Mouse (Mus musculus) cerebral cortex, adult 2 months (tissue): Measurements from ENCODE around the gene Lpar3.

Source experiments
- WGBS: fragments of 180-500 bp; shearing (Covaris S2); methylation state at CpG from one replicate; pipeline ENCODE4 v1.1.7; 2018; 5-methylcytosine and 5-hydroxymethylcytosine counted together

Lpar3 gene

DNA sequence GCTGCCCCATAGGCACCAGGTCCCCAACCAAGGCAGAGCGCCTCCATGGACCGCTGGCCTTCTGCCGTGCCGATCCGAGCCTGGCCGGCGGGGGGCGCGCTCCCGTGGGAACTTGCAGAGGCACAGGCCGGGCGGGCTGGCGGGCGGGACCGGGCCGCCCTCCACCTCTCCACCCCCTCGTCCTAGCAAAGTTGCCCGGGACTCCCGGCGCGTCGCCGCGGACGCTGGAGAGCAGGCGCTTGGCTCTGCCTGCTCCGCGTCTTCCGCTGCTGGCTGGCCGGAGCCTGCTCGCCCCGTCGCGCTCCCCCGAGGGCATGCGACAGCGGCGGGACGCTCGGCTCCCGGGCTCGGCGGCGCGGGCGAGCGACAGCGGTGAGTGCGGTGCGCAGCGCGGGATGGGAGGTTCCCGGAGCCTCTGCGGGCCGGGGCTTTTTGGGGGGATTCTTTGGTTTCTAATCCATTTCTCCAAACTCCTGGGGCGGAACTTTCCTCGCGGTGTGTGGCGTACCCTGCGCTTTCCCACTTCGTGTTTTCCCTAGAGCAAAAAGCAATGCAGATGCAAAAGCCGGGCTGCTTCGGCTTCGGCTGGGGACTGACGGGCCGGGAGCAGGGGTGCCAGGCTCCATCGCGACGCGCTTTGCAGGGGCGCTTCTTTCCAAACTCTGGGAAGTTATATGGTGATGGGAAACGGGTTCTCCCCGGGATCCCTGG, at the start of gene Lpar3:
TSS of gene Lpar3 (plus strand) at position 188 of the 711 bp plus-strand sequence.
- WGBS, result 2% methylated on average over 73 of the region's 73 CpGs

DNA sequence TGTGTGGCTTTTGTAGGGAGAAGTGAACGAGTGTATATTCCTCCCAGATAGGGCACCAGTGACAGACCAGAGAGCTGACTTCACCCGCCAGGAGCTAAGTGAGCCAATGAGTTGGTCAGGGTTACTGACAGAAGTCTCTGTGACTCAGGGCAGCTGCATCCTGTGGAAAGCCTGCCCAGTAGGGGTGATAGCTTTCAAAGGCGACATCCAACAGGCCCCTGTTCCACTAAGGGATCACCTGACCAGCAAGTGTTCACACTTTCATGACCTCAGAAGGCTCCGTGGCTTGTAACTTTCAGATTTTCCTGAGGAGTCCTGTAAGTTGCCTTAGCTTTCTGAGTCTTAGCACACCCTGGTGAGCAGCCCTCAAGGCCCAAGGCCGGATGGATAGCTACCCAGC, 47.7 kb upstream of the Lpar3 start:
- WGBS, result 73% methylated on average over 5 of the region's 5 CpGs

DNA sequence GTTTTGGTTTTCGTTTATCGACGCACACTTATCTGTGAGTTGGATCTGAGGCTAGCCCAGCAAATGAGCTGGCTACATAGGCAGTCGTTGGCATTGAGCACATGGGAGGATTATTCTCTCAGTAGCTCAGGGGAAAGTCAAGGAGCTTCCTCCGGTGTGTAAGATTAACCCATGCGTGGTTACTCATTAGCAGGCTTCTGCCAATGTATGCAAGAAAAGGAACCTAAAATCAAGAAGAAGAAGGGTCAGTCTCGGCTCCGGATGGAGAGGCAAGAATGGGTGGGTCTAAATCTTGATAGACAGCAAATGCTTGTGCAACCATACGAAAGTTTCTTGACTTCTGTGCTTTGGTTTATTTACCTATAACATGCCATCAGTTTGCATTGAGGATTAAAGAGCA, 46.5 kb upstream of the Lpar3 start:
- 86% methylated on average over 9 of the region's 9 CpGs for WGBS

DNA sequence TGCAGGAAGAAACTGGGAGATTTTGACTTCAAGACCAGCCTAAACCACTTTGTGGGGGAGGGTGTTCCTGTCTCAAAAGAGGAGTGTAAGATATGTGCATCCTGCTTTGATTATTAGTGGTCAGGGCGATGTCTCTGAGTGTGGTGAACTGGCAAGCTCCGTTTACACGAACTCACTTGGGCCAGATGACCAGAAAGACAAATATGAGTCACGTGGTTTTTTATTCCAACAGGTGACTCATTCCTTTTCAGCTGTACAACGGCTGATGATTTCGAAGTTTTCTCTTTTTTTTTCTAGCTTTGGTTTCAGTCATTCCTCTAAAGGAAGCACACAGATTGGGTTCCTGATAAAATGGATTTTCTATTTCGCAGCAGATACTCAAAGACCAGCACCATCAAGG, 43.5 kb upstream of the Lpar3 start:
- 69% methylated on average over 7 of the region's 7 CpGs for WGBS

DNA sequence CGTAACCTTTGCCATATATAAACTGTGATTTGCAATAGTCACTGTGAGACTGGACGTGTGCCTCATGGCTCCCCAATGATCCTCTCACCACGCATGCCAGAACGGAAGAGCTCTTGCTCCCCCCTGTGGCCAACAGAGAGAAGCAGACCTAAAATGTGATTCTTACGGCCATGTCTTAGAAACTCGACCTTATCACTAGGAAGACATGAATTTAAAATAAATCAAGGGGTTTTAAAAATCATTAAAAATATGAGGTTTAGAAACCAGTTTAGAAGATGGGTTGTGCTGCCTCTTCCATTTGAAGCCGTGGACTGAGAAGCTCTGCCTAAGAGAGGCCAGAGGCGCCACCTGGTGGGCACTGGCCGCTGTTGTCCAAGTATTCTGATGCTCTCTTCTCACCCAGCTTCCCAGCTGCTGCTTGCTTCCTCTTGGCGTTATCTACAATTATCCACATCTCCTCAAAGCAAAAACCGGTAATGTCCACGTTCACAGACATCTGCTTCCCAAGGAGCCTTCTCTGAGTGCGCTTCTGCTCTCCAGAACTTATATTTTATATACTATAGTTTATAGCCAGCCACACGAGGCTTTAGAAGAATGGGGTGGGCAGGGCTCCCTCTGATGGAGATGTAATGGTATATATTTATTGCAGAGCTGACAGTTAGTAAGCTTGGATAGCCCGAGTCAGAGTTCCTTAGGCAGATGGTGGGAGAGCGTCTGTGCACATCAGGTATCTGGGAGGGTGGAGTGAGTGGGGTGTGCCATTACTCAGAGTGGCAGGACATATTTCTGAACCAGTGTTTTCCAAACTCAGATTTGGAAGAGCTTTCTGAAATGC, 42.8 kb upstream of the Lpar3 start:
- 2% methylated on average over 16 of the region's 16 CpGs for WGBS

DNA sequence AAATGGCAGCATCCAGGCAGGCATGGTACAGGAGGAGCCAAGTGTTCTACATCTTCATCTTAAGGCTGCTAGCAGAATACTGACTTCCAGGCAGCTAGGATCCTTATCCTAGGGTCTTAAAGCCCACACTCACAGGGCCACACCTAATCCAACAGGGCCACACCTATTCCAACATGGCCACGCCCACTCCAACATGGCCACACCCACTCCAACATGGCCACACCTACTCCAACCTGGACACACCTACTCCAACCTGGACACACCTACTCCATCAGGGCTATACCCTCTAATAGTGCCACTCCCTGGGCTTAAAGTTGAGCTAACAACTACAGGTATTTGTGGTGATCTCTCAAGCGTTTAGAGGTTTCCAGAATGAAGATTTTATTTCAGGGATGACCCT, 40.4 kb upstream of the Lpar3 start:
- WGBS, result 39% methylated on average over 2 of the region's 2 CpGs

DNA sequence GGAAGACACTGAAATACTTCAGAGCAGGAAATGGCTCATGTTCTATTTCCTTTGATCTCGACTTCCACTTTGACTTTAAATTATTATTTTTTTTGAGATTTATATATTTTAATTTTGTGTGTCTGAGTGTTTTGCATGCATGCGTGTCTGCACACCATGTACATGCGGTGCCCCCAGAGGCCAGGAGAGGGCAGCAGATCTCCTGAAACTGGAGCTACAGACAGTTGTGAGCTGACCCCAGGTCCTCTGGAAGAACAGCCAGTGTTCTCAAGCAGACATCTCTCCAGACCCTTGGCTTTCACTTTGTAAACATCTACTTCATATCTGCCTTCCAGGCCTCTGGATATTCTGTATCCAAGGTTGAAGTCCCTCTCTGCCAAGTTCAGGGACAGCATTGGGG, 39.8 kb upstream of the Lpar3 start:
- WGBS, result 38% methylated on average over 3 of the region's 3 CpGs

DNA sequence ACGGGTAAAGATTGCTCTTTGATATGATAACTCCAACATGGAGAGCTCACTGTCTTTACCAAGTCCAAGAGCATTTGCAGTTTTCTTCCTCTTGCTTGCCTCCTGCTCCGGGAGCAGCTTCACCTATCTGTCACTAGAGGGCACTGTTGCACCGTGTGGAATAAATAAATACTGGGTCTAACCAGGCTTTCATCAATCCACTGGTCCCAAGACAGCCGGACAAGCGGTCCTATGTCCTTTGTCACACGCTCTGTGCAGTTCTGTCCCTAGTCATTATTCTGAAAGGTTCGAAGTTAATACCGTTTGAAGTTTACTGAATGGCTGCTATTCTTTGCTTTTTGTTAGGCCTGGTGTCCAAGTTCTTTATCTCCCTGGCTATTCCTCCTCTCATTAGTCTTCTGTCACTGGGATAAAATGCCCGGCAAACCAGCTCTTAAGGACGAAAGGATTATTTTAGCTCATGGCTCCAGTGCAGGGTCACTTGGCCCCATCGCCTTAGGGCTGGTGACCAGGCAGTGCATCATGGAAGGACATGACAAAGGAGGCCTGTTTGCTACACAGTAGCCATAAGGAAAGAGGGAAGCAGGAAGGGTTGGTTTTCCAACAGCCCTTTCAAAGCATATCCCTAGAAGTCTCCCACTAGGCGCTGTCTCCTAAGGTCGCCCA, 35.6 kb upstream of the Lpar3 start:
- WGBS, result 24% methylated on average over 13 of the region's 13 CpGs

DNA sequence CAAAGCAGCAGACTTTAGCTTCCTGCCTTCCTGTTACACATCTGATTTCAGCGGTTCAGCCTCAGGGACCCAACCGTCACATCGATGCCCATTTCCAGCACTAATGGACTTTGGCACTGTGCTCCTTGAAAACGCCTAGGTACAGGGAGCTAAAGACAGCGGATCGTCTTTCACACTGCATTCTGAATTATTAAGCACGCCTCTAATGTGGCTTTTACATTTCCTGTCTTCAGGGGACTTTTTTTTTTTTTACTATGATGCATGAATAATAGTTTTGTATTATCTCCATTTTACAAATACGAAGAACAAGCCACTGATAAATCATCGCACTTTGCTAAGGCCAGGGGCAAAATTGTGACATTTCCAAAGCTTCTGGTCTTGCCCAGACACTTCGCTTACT, 34.7 kb upstream of the Lpar3 start:
- WGBS, result 92% methylated on average over 10 of the region's 10 CpGs

DNA sequence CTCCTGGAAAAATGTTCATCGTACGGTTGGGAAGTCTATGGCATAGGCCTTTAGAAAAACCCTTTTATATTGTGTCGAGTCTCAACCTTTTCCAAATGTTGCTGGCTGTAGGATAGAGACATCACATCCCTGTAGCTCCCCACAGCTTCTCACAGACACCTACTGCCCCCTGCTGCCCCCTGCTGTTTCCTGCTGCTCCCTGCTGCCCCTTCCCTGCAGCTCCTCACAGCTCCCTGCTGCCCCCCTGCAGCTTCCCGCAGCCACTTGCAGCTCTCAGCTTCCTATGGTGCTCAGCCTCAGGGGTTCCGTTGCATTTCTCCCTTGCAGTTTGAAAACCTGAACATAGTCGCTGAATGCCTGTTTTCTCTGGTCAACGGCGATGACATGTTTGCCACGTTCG, 30.8 kb upstream of the Lpar3 start:
- 74% methylated on average over 10 of the region's 10 CpGs for WGBS

DNA sequence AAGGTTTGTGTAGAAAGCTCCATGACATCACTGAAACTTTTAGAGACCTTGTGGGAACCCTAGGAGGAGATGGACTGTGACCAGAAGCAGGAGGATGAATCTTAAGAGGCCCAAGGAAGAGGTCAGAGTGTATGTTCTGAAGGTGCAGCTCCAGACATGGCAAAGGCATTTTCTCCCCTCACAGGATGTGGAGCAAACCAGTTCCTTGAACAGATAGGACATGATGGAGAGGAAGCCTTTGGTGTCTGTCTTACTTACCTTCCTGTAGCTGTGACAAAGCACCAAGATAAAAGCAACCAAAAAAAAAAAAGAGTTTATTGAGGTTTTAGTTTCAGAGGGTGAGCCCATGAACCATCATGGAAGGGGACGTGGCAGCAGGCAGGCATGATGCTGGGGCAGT, 28.3 kb upstream of the Lpar3 start:
- 90% methylated on average over 1 of the region's 1 CpGs for WGBS

DNA sequence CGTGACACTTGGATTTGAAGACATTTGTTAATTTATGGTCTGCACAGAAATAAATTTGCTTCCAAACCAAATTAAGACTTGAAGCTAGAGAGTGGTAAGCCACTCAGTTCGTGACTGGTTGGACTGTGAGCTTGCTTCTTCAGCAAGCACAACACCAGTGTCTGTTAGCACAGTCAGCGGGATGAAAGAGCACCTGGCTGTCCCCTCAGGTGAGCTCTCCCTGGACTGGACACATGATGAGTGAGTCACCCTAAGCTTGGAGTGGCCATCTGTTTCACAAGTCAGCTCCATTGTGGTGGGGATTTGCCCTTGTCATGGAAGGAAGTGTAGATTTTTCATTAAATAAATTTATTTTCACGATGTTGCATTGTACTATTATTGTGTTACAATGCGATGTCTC, 25.6 kb upstream of the Lpar3 start:
- WGBS, result 78% methylated on average over 5 of the region's 5 CpGs

DNA sequence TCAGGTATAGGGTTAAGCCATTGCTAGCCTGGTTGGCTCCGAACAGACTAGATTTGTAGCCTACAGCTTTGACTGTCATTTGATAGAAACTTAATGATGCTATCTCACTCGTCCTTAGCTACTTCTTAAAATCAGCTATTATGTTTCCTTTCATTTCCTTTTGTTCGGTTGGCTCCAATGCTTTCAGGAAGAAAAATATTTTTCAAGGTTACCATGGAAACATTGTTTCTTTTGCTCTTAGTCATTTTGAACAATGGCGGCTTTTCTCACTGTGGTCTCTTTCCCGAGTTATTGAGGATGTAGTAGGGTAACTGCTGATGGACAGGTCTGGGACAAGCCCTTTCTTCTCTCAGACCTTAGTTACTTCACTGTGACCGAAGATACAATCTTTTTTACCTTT, 24.5 kb upstream of the Lpar3 start:
- WGBS, result 52% methylated on average over 6 of the region's 6 CpGs

DNA sequence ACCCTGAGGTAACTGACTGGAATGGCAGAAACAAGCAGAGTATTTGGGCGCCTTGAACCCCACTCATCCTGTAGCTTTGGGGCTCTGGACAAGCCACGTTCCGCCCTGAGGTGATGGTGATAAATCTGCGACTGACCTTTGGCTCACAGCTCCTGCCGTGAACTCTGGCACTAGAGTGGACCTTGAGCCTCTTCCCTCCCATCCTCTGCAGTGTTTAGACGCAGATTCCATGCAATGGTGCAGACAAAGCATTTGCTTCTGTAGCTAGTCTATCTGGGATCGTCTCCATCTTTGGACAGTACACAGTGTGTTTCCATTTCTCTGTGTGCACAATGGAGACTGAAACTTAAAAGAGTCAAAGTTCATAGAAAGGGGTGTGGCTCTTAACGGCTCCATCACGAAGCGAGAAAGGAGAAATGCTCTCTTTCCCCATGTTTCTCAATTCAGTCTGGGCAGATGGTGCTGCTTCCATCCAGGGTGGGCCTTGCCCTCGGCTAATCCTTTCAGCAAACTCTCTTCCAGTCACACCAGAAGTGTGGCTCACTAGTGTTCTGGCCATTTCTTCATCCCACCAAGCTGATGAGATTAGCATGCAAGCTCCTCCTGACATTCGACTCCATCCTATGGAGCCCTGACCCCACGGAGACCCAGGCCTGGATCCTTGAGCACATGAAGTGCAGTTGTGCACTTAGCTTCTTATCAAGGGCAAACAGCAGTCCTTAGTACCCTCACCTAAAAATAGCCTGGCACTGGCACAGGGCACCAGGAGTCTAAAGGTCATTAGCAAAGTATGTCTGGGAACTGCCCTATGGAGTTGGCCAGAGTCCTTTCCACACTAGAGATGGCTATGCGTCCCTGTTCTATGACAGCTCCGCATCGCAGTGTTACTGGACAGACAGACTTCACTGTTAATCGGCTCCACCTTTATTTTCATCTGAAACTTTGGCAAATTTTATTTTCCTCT, 23.7 kb upstream of the Lpar3 start:
- WGBS, result 87% methylated on average over 17 of the region's 17 CpGs

DNA sequence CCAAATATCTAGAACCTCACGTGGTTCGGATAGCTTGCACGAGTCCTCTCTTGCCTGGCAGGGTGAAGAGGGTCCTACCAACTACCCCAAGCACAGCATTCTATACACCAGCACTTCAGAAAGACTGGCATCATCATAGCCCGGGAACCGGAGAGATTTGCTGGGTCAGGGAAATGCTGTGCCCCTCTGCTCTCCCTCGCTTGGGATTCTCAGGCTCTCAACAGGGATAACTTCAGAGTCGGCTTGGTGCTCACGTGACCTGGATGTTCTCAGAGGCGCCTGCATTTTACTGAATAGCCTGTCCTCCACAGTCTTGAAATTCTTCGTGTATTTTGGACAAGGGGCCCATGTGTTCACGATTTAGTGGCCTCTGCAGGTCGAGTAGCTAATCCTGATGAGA, 23.0 kb upstream of the Lpar3 start:
- WGBS, result 89% methylated on average over 12 of the region's 12 CpGs

DNA sequence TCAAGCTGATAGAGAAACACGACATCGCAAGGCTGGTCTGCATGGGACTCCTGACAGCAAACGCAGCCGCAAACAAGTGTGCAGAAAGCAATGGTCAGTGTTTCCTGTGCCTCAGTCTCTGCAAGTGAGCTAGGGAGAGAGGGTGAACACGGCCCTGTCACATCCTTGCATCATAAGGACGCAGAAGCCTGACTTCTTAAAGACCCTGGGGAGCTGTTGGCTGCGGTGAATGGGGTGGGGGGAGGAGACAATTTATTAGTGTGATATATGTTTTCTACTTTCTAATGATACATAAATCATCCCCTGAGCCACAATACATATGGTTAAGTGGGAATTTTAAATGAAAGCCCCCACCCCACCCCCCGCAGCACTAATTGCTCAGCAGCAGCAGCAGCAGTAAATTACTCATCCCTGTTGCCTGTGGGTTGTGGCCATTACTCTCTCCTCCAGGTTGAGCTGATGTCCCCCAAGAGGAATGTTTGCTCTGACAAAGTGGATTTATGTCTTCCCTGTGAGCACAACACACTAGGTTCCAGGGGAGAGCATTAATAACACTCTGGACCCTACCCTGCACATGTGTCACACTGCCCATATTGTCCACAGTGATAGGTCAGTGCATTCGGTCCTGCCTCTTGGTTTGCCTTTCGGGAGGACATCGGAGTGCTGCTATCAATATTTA, 21.8 kb upstream of the Lpar3 start:
- WGBS, result 83% methylated on average over 11 of the region's 11 CpGs

DNA sequence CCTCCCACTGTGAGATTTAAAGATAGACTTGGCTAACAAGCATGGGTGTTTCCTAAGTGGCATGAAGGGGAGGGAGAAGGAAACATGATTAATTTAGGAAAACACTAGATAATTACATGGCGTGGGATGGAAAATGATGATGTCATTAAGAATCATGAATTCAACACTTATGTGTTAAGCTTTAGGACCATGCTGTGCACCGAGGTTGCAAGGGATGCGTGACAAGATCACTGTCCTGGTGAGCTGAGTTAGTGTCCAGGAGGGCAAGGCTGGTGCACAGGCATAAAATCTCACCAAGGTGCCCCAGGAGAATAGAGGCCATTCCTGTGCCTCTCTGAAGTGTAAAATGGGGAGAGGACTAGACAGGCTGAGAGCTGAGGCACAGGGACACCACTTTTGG, 21.3 kb upstream of the Lpar3 start:
- WGBS, result 82% methylated on average over 3 of the region's 3 CpGs

DNA sequence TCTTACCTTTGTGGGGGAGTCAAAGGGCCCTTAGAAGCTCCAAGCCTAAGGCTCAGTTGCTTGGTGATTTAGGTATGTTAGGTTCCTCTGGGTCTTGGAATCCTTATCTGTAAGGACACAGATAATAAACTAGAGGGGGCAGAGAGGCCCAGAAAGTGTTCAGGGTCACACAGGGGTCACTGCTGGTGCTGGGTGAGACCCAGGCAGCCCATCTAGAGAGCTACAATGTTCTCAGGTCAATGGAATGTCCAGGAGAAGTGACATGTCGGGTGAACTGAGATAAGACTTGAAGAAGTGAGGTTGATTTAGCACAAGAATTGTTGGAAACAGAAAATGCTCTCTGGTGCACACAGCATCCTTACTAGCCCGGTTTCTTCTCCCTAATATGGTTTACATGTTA, 16.4 kb upstream of the Lpar3 start:
- 83% methylated on average over 2 of the region's 2 CpGs for WGBS

DNA sequence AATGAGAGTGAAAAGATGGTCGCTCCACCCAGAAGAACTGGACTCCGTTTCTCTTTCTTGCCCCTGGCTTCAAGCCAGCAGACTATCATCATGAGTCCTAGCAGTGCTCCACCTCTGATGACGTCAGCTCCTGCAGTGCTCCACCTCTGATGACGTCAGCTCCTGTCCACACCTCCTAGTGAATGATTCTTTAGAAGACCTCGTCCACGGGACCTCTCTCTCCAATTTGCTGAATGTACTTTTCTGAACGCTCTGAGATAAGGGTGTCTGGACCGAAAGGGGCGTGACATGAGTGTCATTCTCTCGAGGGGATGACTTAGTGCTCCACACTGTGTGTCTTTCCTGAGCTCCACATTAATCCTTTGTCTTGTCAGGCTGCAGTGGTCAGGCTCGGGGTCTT, 15.5 kb upstream of the Lpar3 start:
- WGBS, result 76% methylated on average over 11 of the region's 11 CpGs

DNA sequence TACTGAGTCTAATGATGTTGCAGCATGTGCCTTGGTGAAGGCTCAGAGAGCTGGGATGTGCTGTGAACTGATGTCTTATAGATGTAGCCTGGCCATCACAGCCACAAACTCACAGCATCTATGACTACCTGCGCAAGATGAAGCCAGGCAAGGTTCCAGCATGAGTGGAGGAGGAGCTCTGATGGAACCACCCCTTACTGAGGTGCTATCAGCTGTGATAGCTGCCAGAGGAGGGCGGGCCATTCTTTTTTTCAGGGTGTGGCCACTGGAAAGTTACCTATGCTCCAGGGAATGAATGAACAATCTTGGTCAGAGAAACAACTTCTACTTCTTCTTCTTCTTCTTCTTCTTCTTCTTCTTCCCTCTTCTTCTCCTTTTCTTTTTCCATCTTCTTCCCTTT, 14.1 kb upstream of the Lpar3 start:
- WGBS, result 75% methylated on average over 2 of the region's 2 CpGs

DNA sequence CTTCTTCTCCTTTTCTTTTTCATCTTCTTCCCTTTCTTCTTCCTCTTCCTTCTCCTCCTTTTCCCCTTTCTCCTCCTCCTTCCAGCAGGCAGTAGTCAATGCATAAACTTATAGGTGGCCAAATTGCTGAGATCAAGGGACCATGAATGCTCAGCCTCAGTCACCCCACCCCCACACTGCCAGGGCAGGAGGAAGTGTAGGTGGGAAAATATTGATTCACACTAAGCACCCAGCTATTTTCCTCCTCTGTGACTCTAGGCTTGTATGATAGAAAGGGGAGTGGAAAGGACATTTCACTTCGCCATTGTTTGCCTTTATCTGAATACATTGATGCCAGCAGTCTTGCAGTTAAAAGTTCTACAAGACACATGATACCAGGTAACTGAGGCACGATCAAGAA, 13.3 kb upstream of the Lpar3 start:
- 88% methylated on average over 2 of the region's 2 CpGs for WGBS
